Mouse (Mus musculus) left cerebral cortex, adult 11 months (tissue): Measurements from ENCODE around the gene Col4a3bp.
"Not testable (repeated sequence)": the region's sequence is repeated elsewhere in the genome, so short reads cannot be mapped to it uniquely, and the experiment has no call there.

Experiments used
- DNase-seq: peaks from one replicate; pipeline ENCODE4 v3.0.0; 2022; ENCODE audit warnings: low spot score

Col4a3bp gene

GRCm38 (mm10) chr13:96653041-96653440 is 110.6 kb downstream of the Col4a3bp start:
- DNase-seq, result no peak

- DNase-seq, result no peak
Observed at GRCm38 (mm10) chr13:96656673-96657072, 114.3 kb downstream of the Col4a3bp start.

- DNase-seq, result no peak
Observed at GRCm38 (mm10) chr13:96658936-96659335, 116.5 kb downstream of the Col4a3bp start.

- no peak for DNase-seq
Observed at GRCm38 (mm10) chr13:96660095-96660860, 117.9 kb downstream of the Col4a3bp start.

- not testable (repeated sequence) for DNase-seq
Observed at GRCm38 (mm10) chr13:96663120-96663519, 120.7 kb downstream of the Col4a3bp start.

GRCm38 (mm10) chr13:96664419-96664974 is 122.1 kb downstream of the Col4a3bp start:
- DNase-seq, result no peak

- no peak for DNase-seq
Observed at GRCm38 (mm10) chr13:96670019-96670405, 127.6 kb downstream of the Col4a3bp start.

GRCm38 (mm10) chr13:96670406-96671077 is 128.1 kb downstream of the Col4a3bp start, which contains the start of gene Hmgcr:
TSS of gene Hmgcr (minus strand) at chr13:96670936.
- peak; percentile 99 for DNase-seq

- DNase-seq, result no peak
Observed at GRCm38 (mm10) chr13:96671078-96671905, 128.9 kb downstream of the Col4a3bp start.

- DNase-seq, result no peak
Observed at GRCm38 (mm10) chr13:96671906-96672234, 129.5 kb downstream of the Col4a3bp start.

- no peak for DNase-seq
Observed at GRCm38 (mm10) chr13:96672276-96672675, 129.9 kb downstream of the Col4a3bp start.

GRCm38 (mm10) chr13:96673817-96674216 is 131.4 kb downstream of the Col4a3bp start:
- DNase-seq, result no peak

GRCm38 (mm10) chr13:96675756-96676155 is 133.3 kb downstream of the Col4a3bp start:
- DNase-seq, result no peak

GRCm38 (mm10) chr13:96677071-96677470 is 134.7 kb downstream of the Col4a3bp start:
- no peak for DNase-seq

GRCm38 (mm10) chr13:96678616-96679015 is 136.2 kb downstream of the Col4a3bp start:
- no peak for DNase-seq

GRCm38 (mm10) chr13:96680163-96681087 is 138.0 kb downstream of the Col4a3bp start:
- DNase-seq, result peak; percentile 41

- DNase-seq, result no peak
Observed at GRCm38 (mm10) chr13:96681088-96681620, 138.7 kb downstream of the Col4a3bp start.

- no peak for DNase-seq
Observed at GRCm38 (mm10) chr13:96684779-96685178, 142.4 kb downstream of the Col4a3bp start.

GRCm38 (mm10) chr13:96687261-96687660 is 144.8 kb downstream of the Col4a3bp start:
- no peak for DNase-seq
